Mouse (Mus musculus) gastrocnemius, adult 8-10 months (tissue): ENCODE measurements around the gene Tgif2. TPM values are rescaled to one million over a fixed set of nuclear protein-coding genes. Genes with fewer than 3 reads are reported as not detected.

Experiments used
- DNase-seq, 2 experiments: peaks; one replicate each; pipeline ENCODE4 v3.0.0; 2022; ENCODE audit warnings: low spot score in 2 of 2
- total RNA-seq, 4 experiments: library from RNA; stranded (reverse); gene quantifications; 2 replicates each; pipeline ENCODE4 v1.2.4; 2022

Tgif2 gene
- total RNA-seq, 4 experiments from 2014 or later: 0.16 to 0.38 (median 0.17) TPM; not detected in 1

DNA sequence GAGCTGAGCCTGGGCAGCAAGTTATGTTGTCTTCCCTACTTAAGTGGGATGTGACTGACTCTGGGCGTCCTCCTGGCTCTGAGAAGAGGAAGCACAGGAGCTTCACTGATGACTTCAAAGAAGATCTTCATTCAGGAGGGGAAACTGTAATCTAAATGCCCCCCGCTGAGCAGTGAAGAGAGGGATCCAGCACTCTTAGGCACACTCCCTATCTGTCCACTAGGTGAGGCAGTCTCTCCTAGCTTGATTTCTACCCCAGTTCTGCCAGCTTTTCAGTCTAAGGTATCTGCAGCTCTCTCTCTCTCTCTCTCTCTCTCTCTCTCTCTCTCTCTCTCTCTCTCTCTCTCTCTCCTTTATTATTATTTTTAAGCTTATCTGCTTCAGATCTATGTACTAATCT is 63.6 kb downstream of the Tgif2 start:
- DNase-seq: no peak

Other genes with a start within 250 kb of the Tgif2 start
- gene Dlgap4, start 226.3 kb upstream of the Tgif2 start, total RNA-seq: 10 to 100 TPM; 39.2 to 51.0 (median 49.6) TPM
- 10 to 100 TPM; 28.1 to 44.3 (median 31.9) TPM for gene Myl9, start 64.6 kb upstream of the Tgif2 start, total RNA-seq
- under 1 TPM; 0.22 to 0.86 (median 0.40) TPM for gene 4930518I15Rik, start 17.9 kb downstream of the Tgif2 start, total RNA-seq
- 10 to 100 TPM; 84.3 to 97.1 (median 88.1) TPM for gene Rab5if, start 23.1 kb downstream of the Tgif2 start, total RNA-seq
- gene Sla2, start 47.2 kb downstream of the Tgif2 start, total RNA-seq: not detected
- gene Ndrg3, start 152.0 kb downstream of the Tgif2 start, total RNA-seq: 10 to 100 TPM; 29.0 to 35.6 (median 31.3) TPM
- 1 to 10 TPM; 2.2 to 2.5 (median 2.3) TPM for gene Dsn1, start 167.1 kb downstream of the Tgif2 start, total RNA-seq
- gene Soga1, start 239.2 kb downstream of the Tgif2 start, total RNA-seq: 1 to 10 TPM; 1.7 to 3.5 (median 2.3) TPM
- gene Tldc2, start 247.0 kb downstream of the Tgif2 start, total RNA-seq: not detected